Mouse (Mus musculus) lung, postnatal 10 days (tissue): ENCODE measurements around the gene Alcam.
A peak's percentile ranks its signal among the peaks of the same experiment; 100 is the strongest.

Experiments
- DNase-seq: peaks from one replicate; pipeline ENCODE4 v3.0.0; 2021

The Alcam gene

DNA sequence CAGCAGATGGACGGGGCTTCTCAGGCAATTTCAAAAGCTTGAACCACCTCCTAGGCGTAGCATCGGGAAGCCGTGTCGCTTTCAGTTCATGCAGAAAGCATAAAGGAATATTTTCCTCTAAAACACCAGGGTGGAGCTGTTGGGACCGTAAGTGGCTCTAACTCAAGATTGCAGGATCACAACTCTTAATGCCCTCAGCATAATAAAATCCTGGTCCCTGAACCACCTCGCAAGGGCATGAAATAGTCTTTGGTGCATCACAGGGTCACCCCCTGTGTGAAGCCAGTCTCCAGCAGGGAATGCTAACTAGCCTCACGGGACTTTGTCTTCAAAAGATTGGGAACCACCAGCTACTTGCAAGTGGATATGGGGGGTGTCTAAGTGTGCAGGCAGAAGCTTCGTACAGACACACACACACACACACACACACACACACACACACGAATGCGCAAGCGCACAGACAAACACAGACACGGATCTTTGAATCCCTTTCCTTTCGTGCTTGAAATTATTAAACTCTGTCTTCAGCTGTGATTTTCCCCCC, at the start of gene Alcam:
TSS of gene Alcam (minus strand) at position 104 of the 544 bp plus-strand sequence.
- peak; percentile 45 for DNase-seq

DNA sequence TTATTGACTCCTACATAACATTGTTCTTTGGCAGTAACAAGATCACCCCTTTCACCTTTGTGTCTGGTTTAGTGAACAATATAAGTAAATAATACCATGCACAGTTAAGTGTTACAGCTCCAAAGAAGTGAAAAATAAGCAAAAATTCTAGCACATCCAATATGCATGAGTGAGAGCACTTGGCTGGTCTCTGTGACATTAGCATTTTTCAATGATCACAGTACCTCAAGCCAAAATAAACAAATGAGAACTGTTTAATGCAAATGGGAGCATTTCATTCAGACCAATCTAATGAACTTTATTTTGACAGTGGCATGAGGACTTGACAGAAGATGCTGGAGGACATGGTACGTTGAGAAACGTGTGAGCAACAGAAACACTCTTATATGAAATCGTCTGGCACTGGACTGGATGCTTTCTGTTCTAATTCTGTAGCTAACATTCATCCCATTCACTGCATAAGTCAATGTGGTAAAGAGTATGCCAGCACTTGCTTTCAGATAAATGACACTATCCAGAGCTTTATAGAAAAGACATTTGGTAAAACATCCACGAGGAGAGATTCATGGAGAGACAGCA, 45.0 kb upstream of the Alcam start:
- DNase-seq = no peak

DNA sequence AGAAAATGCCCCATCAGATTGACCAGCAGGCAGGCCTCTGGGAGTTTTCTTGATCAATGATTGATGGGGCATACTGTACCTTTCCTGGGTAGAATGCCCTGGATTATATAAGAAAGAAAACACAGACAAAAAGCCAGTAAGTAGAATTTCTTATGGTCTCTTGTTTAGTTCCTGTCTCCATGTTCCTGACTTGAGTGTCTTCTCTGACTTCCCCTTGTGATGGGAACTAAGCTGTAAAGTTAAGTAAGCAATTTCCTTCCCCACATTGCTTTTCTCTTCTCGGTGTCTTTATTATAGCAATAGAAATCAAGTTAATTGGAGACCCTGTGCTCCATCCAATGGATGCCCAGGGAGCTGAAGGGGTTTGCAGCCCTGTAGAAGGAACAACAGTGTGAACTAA, 36.7 kb upstream of the Alcam start:
- DNase-seq = no peak

DNA sequence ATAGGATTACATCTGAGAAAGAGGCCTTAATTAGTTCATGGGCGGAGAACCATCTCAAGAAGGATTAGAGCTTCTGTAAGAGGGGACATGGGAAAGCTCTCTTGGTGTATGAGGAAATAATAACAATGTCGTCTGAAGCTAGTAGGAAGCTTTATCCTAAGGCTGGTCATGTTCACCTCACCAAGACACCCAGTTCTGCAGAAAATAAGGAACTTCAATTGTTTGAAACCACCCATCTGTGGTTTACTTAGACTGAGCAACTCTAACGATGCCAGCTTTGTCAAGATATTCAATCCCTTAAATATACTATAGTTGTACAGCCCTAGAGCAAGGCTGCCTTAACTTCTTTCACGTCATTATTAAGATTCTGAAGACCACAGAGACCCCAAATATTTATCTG, 20.4 kb upstream of the Alcam start:
- no peak for DNase-seq

DNA sequence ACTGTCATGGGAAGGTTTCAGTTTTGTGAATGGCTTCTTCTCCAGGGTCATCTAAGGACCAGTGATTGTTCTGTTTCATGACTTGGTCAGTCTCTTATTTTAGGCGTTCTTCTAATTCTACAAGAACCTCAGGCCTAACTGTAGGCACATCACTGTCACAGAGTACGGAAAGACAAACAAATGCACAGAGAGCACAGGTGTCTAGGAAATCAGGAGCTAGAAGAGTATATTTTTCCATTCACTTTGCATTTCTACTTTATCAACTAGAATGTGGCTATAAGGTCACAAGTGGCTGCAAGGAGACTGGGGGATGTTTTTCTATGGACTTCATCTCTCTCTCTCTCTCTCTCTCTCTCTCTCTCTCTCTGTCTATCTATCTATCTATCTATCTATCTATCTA, 19.2 kb upstream of the Alcam start:
- DNase-seq = no peak

DNA sequence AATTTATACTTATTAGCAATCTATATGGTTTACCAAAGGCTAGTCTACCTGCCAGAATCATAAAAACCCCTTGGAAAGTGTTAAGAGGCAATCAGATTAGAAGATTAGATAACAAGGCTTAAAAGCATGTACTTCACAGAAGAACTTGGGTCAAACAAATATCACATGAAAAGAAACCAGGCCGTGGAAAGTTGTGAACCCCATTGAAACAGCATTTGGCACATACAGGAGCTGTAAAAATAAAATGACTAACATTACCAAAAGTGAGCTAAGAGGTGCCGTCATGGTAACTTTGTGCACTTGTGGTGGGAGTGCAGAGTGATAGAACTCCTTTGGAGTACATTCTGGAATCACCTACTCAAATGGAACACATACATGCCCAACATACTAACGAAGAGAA, 18.8 kb upstream of the Alcam start:
- DNase-seq = no peak

DNA sequence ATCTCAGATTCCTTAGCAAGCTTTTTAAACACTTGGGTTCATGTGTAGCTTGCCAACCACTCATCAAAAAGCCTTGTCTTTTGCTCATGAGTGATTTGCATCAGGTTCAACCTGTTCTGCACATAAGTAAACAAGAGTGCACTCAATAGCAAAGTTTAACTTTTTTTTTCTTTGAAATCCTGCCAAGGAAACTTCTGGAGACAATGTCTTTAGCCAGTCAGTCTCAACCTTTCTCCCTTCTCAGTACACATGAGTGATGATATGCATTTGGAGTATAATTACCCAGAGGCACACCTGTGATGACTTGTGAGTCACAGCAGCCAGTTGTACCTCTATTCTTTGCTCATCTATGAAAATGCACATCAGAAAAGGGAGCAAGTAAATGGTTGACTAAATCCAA, 18.2 kb upstream of the Alcam start:
- DNase-seq = no peak

DNA sequence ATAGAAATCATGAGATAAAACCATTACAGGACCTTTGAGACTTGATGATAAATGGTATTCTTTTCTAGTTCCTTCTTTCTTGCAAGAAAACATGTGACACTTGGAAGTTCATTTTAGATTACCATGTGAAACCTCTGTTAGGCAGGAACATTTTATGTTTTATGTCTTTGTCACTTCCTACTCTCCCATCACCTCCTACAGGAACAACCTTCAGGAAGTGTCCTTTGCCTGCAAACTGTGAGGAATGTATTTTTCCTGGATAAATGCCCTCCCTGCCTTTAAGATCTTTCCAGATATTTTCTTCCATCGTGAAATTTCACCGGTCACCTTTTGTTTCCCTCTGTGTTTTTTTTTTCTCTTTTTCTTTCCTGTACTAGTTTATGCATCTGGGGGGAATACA, 17.0 kb upstream of the Alcam start:
- no peak for DNase-seq

DNA sequence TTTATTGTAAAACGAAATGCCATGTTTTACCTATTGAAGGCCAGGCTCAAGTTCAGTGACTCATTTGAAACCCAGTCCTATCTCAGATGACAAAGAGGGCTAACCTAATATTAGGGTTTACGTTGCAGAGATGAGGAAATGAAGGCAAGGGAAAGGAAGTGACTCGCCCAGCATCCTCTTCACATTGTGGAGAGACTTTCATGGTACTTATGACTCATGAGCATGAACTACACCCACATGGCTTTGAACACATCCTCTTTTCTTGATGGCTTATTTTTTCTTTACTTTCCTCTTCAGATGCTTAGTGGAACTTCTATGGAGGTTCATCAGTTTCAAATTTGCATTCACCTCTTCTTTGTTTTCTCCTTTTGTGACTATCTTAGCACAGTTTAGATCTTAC, 16.4 kb upstream of the Alcam start:
- no peak for DNase-seq

DNA sequence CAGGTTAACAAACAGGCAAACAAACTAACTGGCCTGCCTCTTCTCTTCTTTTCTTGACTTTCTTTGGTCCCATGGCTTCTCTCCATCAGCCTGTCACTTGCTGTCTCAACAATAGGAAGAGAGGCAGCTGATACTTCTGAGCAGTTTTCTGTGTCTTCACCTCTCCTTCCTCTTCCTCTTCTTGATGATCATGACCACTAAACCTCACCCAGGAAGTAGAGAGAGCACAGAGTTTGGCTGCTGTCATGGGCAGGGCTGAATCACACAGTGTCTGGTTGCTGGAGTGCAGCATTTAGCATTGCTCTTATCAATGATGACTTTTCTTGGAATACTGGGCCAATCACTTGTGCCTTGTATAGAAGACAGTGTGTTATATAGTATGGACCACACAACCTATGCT, 14.6 kb upstream of the Alcam start:
- DNase-seq = no peak

DNA sequence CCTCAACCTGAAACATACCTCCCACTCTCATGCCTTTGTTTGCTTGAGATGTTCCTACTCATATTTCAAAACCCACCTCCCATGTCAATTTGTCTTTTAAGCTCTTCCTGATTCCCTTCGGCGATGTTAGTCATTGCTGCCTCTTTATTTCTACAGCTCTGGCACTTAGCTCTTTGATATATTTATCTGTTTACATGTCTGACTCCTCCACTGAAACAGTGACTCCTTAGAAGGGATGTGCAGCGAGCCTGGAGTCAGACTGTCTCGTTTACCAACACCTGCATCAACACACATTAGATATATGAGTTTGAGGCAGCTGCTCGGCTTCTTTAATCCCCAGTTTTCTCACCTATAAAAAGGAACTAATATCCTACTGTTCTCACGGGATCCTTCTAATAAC, 12.9 kb upstream of the Alcam start:
- no peak for DNase-seq

DNA sequence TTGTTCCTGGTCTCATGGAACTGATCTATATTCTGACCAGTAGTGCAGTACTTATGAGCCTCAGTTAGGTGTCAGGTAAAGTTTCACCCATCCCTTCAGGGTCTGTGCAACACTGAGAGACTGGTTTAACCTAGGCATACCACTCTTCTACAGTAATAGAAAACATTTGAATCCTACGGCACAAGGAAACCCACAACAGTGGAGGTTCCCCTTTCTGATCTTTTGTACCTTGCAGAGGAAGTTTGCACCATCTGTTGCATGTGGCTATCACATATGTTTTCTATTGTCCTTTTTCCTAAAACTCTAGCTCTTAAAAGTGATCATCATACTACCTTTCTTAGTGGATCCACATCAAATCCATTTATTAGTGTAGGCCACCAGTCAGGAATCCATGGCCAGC, 10.7 kb upstream of the Alcam start:
- no peak for DNase-seq

DNA sequence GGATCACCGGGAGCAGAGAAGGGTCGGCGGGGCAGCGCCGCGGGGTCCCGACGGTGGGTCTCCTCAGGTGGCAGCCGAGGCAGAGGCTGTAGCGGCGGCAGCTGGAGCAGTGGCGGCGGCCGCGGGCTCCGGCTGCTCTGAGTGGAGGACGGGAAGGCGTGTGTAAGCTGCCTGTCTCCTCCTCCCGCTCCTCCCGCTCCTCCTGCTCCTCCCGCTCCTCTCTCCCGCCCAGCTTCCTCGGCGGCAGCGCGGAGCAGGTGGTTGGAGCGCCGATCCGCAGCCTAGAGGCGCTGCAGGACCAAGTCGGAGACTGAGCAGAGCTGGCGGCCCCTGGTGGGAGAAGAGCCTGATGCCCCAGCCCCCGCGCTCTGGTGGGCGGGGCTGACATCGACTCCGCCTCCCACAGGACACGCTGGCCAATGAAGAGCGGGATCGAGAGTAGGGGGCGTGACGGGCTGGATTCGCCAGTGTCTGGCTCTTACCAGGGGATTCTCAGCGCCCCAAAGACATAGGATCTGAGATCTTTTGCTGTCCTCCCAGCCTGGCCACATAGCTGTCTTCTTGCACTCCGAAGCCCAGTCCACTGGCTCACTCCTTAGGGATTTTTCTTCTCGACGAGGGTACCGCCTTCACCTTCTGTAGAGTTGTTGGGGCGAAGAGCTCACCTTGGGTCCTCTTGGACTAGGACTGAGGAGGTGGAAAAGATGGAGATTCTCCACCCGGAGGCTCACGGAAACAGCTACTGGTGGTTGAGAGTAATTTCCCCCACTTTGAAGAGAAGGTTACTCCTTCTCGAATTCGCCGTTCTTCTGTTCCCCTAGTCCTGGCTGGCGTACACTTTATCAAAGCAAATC, 785 bp downstream of the Alcam start:
- DNase-seq = peak; percentile 97

DNA sequence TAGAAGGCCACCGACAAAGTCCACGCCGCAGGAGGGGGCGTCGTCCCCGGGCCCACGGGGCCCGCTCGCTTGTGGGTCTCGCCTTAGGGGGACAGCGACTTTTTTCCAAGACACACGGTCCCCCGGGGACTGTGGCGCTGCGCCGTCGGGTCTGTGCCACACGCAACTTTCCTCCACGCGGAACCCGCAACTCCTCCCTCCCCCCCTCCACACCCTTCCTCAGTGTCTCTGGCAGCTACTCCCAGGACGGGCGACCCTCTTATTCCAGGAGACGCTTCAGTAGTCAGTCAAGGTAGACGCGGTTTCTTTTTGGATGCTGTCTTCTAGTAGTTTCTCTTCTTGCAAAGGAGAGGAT, 1.4 kb downstream of the Alcam start:
- no peak for DNase-seq

DNA sequence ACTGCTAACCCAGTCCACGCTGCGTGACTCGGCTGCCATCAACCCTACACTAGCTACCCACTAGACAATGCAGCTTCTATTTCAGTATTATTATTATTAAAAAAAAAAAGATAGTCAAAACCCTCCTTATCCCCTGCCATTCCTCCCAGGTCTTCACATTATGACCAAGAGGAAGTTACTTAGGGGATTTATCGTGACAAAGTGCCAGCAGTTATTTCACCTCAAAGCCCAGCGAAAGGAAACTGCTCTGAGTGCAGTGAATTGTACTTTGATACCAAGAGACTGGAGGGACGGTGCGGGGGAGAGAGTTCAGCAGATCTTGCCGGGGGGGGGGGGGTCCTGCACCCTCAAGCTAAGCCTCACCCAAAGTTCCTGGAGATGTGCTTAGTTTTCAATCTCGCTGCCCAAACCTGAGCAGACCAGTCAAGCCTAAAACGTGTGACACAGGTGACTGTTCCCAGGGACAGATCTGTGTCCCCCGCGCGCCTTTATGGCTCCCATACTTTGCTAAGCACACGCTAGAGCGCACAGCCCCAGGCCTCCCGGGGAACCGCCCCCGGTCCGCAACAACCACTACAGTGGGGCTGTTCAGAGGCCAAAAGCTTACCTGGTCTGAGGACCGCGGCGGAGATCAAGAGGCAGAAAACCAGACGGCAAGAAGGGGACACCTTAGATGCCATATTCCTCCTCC, 1.9 kb downstream of the Alcam start:
- no peak for DNase-seq

DNA sequence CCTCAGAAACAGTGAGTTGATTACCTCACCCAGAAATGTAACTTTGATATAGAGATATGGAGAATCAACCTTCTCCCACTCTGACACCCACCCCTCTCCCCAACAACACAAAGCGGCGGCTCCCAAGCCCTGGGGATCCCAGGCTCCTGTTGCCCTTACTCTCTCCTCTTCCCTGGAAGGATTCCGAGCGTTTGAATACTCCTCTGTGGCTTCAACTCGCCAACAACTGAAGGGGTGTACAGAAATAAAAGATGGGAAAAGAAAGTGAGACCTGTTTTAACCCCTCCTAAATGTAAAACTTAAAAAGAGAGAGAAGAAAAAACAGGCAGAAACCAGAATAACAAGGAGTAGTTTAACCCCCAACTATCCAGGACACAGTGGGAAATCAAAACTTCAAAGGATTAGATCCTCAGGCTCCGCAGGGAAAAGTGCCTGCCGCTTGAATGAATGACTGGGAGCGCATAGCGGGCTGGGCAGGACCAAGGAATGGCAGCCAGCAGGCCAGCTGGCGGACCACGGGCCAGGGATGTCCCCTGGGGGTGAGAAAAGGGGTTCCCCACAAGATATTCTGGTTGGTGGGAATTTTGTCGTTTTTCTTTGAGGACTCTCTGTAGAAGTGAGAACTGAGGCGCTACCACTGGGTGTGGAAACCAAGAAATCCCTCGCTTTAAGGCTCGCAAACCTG, 2.6 kb downstream of the Alcam start:
- DNase-seq = peak; percentile 37

DNA sequence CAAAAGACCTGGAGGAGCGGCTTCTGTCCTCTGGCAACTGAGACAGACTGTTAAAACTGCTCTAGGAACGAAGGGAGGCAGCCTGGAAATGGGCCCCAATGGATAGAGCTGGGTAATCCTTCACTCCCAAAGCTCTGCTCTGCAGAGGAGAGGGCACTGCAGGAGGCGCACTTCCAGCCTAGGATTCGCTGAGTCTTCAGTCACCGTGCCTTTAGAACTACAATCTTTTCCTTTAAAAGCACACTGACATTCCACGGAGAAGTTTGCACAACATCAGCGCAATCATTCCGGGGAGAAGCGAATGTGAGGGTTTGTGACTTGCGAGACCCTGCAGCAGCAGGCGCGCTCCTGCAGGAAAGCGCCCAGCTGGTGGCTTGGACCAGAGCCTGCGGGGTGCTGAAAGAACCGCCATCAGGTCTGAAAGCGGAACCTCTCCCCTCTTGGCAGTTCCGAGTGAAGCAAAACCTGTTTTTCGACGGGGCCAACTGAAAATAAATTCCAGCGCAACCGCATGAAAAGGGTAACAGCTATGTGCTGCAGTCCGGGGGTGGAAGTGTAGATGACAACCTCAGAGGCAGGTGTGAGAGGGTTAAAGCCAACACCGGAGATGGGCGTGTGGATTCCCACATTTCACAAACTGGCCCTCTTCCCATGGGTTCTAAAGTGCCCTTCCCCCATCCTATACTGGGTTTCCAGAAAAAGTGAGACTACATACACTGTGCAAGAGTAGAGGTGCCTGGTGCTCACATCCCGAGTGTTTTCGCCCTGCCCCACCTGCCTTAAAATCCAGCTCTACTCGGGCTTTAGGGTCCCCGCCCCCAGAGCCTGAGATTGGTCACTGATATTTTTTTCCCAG, 3.4 kb downstream of the Alcam start:
- peak; percentile 65 for DNase-seq

DNA sequence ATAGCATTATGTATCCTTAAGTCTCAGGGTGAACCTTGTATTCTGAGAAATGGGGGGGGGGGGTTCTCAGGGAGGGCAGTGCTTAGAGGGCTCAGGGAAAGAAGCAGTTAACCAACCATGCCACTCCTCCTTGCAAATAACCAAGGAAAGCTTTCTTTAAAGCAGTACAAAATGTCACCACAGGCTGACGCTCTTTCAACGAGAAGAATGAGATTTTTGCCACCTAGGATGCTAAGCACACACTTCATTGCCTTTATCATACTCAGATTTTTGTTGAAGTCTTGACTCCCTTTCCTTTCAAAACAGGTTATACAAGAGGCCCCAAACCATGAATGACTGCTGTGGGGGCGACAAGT, 4.0 kb downstream of the Alcam start:
- no peak for DNase-seq

DNA sequence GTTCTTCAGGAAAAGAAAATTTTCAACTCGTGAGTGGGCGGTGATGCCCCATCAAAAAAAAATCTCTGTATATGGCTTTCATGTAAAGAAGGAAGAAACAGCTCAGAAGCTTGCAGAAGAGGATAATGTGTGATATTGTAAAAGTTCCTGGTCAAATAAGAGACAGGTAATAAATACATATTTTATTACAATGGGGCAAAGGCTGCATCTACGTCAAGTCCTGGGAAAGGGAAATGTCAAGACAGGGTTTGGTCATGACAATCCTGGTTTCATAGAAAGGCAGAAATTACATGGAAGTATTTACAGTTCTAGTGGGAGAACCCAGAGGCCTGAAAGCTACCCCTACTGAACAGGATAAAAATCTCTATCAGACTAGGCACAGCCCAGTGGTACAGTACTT, 7.9 kb downstream of the Alcam start:
- no peak for DNase-seq

DNA sequence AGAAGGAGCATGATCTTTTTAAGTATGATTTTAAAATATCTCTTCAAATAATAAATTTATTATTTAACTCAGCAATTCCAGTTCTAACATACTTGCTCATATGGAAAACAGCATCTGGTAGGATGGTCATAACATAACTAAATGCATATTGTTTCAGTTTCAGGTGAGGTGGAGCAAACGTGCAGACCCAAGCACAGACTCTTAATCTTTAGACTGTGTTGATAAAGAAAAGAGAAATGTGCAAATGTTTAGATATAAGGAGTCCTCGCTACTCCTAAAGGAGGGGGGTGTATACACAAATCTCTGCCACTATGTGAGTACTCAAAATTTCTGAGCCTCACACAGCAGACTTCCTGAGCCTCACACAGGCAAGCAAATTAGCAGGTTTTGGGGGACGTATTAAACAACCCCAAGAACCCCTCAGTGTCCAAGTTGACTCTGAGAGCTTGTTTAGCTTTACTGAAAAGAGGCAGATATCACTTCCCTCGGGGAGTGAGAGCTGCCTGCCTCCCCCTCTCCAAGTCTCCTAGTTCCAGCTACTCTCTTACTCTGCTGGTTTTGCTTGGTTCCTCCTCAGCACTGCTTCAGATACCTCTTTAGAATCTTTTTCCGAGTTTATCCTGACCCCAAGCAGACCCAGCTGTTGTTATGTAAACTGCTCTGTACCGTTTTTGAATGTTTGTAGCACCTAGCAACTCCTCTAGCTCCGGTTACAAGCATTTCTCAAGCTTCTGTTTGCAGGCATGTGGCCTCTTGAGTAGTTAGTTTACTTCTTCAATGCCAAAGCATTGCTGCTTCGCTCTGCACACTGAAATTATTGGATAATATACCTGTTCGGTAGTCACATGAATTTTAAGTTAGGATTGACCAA, 10.0 kb downstream of the Alcam start:
- DNase-seq = no peak

DNA sequence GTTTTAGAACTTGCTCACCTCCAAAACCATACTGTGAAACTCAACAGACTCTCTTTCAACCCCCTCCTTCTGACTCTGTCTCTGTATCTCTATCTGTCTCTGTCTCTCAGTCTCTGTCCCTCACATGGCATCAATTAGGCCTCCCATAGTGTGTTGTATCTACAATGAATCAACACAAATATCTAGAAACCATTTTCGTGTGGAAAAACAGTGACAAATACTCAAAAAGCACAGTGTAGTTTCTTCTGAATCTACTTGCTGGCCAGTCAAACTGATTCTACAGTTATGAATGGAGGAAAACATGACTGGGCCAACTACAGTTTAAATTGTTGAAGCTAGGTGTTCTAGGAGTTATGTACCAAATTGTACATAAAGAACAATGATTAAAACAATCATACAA, 10.8 kb downstream of the Alcam start:
- no peak for DNase-seq

DNA sequence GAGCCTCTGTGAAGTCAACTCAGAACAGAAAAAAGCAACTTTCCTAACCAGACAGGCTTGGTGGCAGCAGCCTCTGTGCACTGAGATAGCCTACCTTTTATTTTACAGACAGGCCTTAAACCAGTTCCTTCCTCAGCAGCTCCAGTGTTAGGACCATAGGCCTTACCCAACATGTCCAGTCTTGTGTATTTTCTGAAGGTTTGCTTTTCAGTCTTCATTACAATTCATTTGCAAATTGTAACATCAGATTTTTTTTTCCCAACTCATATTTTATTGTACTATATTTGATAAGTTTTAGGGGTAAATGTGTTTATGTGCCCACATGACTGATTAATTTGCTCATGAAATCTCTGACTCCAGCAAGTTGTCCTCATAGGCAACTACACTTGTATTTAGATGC, 14.3 kb downstream of the Alcam start:
- DNase-seq = no peak
